Mouse (Mus musculus) kidney, postnatal 14 days (tissue): ENCODE measurements around the gene 1600014C10Rik.

Experiments used
- DNase-seq: peaks from one replicate; pipeline ENCODE4 v3.0.0; 2022; ENCODE audit warnings: mixed read lengths

1600014C10Rik gene

GRCm38 (mm10) chr7:38182962-38183687, at the start of gene 1600014C10Rik:
Gene 1600014C10Rik, plus strand, starts transcription at chr7:38183217.
- peak; percentile 44 for DNase-seq

GRCm38 (mm10) chr7:38134471-38134870, 48.5 kb upstream of the 1600014C10Rik start:
- DNase-seq, result no peak

GRCm38 (mm10) chr7:38140324-38140723, 42.7 kb upstream of the 1600014C10Rik start:
- no peak for DNase-seq

GRCm38 (mm10) chr7:38141747-38142545, 41.1 kb upstream of the 1600014C10Rik start:
- peak; percentile 85 for DNase-seq

- no peak for DNase-seq
These were observed 35.5 kb upstream of the 1600014C10Rik start for GRCm38 (mm10) chr7:38147477-38147876.

- no peak for DNase-seq
These were observed 31.2 kb upstream of the 1600014C10Rik start for GRCm38 (mm10) chr7:38151706-38152312.

- DNase-seq, result no peak
These were observed 30.4 kb upstream of the 1600014C10Rik start for GRCm38 (mm10) chr7:38152571-38152970.

GRCm38 (mm10) chr7:38155829-38156228, 27.2 kb upstream of the 1600014C10Rik start:
- no peak for DNase-seq

GRCm38 (mm10) chr7:38158764-38159458, 24.1 kb upstream of the 1600014C10Rik start:
- DNase-seq, result no peak

- no peak for DNase-seq
These were observed 21.6 kb upstream of the 1600014C10Rik start for GRCm38 (mm10) chr7:38161438-38161837.

- no peak for DNase-seq
These were observed 19.5 kb upstream of the 1600014C10Rik start for GRCm38 (mm10) chr7:38163433-38164050.

- DNase-seq, result no peak
These were observed 15.9 kb upstream of the 1600014C10Rik start for GRCm38 (mm10) chr7:38166930-38167645.

- DNase-seq, result peak; percentile 30
These were observed 15.3 kb upstream of the 1600014C10Rik start for GRCm38 (mm10) chr7:38167724-38168141.

GRCm38 (mm10) chr7:38173871-38174270, 9.1 kb upstream of the 1600014C10Rik start:
- DNase-seq, result no peak

- DNase-seq, result no peak
These were observed 8.5 kb upstream of the 1600014C10Rik start for GRCm38 (mm10) chr7:38174321-38175148.

GRCm38 (mm10) chr7:38176056-38176455, 7.0 kb upstream of the 1600014C10Rik start:
- DNase-seq, result no peak

- DNase-seq, result no peak
These were observed 3.1 kb upstream of the 1600014C10Rik start for GRCm38 (mm10) chr7:38179896-38180295.

- no peak for DNase-seq
These were observed 1.7 kb upstream of the 1600014C10Rik start for GRCm38 (mm10) chr7:38181366-38181765.

- DNase-seq, result peak; percentile 88
These were observed 438 bp upstream of the 1600014C10Rik start for GRCm38 (mm10) chr7:38182596-38182961.

- peak; percentile 90 for DNase-seq
These were observed 846 bp downstream of the 1600014C10Rik start for GRCm38 (mm10) chr7:38183709-38184417.
